Mouse (Mus musculus) adrenal gland, adult 8-10 months (tissue): ENCODE results near the gene Rita1. TPM values are rescaled to one million over a fixed set of nuclear protein-coding genes. Genes with fewer than 3 reads are reported as not detected.

Source experiments
- DNase-seq: peaks from one replicate; pipeline ENCODE4 v3.0.0; 2022
- total RNA-seq, 4 experiments: library from RNA; stranded (reverse); gene quantifications; 2 replicates each; pipeline ENCODE4 v1.2.4; 2022

Rita1 gene
- total RNA-seq, 4 experiments from 2014 or later = 17.0 to 30.2 (median 22.3) TPM

DNA sequence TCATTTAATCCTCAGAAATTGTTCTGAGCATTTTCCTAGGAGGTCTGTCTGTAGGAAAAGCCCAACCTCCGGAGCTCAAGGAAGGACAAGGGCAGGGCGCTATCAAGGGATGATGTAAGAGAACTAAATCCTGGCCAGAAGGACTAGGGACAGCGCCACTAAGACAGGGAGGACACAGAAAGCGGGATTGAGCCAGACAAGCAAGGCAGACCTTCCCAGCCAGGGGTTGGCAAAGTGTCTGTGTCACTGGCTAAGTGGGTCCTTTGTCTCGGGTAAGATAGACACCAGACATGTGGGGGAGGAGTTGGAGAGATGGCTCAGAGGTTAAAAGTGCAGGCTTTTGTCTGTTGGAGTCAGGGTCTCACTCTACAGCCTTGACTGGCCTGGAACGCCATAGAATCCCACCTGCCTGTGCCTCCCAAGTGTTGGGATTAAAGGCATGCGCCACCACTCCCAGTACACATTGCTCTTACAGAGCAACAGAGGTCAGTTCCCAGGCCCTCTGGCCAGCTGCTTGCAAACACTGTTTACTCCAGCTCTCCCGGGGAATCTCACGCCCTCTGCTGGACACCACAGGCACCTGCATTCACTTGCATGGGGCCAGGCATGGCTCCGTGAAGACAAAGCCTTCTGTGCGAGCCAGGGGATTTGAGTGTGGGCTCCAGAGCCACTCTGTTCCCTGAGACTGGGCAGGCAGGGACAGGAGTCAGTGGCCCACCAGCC lies 11.3 kb downstream of the Rita1 start:
- no peak for DNase-seq

DNA sequence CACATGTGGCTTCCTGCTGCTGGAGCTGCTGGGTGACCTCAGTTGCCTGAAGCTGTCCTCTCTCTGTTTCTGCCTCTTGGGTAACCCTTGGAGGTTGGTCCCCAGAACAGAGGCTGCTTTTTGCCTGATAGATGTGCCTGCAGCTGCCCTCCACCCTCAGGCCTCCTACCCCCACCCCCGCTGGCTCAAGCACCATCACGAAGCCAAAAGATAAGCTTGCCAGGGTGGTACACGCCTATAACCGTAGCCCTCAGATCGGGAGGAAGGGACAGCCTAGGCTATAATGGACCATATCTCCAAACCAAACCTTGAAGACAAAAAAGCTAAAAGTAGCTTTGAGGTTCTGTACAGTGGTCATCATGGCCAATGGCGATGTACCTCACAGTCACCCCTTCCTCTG lies 12.8 kb downstream of the Rita1 start:
- no peak for DNase-seq

DNA sequence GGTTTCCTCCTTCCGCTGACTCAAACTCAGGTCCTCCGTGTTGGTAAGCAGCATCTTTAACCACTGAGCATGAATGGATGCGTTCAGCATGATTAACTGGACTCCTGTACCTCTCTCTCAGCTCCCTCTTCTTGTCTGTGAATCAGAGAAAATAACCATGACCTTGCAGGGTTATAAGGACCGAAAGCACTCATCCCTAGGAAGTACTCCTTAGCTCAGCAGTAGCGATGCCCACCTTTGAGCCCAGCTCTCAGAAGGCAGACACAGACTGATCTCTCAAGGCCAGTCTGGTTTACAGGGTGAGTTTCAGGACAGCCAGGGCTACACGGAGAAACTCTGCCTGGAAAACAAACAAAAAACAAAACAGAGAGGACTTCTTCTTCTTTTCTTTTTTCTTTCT lies 17.9 kb downstream of the Rita1 start:
- DNase-seq = no peak

DNA sequence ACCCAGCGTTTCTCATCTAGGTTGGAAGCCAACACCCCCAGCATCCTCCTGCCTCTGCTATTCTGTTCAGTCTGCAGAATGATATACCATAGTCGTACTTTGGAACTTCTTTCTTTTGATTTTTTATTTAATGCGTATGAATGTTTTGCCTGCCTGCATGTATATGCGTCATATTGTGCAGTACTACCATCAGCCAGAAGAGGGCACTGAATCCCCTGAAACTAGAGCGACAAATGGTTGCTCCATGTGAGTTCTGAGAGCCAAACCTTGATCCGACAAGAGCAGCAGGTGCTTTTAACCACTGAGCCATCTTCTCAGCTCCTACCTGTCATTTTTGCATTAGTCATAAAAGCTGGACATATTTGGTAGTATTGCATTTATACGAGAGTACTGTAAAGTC lies 20.2 kb downstream of the Rita1 start:
- no peak for DNase-seq

DNA sequence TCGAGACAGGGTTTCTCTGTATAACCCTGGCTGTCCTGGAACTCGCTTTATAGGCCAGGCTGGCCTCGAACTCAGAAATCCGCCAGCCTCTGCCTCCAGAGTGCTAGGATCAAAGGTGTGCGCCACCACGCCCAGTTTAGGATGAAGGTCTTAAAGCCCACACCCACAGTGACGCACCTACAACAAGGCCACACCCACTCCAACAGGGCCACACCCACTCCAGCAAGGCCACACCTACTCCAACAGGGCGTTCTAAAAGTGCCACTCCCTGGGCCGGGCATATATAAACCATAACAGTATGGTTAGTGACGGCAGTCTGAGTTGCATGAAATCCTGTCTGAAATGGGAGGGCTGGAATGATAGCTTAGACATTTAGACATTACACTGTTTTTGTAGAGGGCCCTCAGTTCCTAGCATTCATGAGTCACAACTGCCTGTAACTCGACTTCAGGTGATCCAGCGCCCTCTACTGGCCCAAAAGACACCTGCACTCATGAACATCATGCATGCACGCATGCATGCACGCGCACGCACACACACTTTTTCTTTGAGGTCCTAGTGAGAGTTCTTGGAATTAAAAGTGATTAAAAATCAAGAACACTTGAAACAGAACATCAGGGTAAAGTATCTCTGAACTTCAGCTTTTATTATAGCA lies 21.9 kb downstream of the Rita1 start:
- DNase-seq = no peak

DNA sequence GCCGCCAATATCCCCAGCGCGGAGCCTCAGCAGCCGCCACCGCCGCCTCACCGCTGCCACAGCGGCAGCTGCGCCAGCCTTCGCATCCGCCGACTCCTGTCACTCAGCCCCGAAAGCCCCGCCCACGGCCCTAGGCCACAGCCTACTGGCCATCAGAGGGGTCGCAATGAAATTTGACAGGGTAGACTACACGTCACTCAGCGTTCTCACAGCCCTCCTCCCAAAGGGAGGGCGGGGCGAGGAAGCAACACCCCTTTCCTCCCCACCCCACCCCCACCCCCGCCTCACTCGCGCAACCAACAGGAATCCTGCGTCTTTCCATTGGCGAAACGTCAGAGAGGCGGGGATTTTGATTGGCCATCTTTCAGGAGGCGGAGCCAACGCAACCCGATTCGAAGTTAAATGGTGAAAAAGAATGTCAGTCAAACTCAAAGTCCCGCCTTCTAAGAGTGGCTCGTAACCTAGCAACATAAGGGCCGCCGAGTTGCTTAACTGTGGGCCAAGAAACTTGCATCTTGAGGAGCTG lies 23.8 kb downstream of the Rita1 start, which contains the start of the genes Tpcn1 and Iqcd:
Tpcn1 (minus strand) TSS at position 105 of the 526 bp plus-strand sequence.
Iqcd (plus strand) TSS at position 448 of the 526 bp plus-strand sequence.
- DNase-seq = peak; percentile 99

DNA sequence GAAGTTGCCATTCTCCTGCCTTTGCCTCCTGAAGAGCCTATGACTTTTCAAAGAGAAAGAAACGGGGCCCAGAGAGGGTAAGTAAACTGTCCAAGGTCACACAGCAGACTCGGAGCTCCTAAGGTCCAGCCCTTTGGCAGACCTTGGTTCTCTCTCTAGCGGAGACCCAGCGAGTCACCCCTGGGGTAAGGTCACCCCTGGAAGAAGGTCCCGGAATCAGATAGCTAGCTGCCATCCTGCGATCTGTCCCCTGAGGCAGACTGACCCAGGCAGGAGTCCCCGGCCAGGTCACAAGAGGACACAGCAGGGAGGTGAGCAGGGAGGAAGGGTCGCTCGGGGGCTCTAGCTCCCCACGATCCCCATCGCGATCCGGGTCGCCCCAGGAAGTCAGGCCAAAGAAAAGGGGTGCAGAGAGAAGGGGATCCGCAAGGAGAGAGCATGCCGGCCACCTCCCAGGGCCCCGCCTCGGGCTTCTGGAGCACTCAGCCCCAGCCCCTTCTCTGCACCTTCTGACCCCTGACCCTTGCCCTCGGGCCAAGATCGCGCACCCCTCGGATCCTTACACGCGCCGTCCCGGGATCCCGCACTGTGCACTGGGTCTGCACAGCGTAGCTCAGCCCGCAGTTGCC lies 24.3 kb downstream of the Rita1 start:
- no peak for DNase-seq

DNA sequence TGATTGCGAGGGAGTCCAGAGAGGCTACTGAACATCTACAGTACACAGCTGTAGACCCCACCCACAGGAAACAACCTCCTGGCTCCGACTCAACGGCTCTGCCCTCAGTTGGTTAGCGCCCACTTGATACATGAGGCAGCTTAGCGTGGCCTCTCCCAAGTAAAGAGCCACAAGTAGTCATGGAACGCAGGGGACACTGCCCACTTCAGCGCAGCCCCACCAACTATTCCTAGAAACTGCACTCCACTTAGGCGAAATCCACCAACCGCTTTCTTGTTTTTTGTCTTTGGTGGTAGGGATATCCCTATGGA lies 24.8 kb downstream of the Rita1 start:
- no peak for DNase-seq

DNA sequence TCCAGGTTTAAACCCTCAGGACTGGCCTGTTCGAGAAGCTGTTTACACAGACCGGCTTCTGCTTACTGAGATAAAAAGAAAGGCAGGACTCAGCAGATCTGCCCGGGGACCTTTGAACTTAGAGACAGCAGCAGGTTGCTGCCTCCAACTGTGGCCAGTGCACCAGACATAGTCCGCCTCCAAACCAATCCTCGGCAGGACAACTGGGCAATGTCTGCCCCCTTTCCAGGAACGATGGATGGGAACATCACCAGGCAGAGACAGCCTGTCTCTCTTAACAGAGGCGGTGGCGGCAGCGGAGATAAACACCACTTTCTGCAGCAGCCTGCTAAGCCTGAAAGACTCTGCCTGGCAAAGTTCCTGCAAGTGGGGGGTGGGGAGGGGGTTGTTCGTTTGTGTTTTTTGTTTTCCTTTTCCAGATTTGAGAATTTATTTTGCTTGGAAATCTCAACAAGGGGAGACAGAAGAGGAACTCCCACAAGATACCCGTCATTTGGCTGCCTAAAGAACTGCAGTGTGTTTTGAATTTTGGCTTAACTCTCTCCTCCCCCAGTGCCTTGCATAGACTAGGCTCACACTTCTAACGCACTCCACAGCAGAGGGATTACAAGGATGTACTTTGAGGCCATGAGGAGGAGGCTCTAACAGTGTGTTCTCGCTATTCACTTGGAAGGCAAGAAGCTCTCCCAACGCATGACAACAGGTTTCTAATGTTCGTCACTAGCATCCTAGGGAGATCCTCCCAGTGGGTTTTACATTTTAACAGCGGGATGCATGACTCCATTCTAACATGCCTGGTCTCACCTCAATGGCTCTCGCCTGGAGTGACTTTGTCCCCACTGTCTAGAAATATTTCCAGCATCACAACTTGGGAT lies 25.4 kb downstream of the Rita1 start:
- DNase-seq = no peak

DNA sequence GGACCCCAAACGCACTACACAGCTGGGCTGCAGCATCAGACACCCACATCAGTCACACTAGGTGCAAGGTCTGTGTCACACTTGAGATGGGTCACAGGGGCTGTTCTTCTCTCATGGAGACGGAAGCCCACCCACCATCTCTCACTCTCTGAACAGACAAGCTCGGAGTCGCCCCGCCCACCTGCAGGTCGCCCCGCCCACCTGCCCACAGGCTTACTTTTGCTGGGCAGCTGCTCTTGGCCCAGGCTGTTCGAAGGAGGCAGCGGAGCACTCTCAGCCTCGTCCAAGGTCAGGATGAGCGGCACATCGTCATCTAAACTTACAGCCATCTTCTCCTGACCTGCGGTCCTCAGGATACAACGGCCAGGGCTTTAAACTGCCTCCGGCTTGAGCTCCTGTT lies 27.4 kb downstream of the Rita1 start:
- no peak for DNase-seq

DNA sequence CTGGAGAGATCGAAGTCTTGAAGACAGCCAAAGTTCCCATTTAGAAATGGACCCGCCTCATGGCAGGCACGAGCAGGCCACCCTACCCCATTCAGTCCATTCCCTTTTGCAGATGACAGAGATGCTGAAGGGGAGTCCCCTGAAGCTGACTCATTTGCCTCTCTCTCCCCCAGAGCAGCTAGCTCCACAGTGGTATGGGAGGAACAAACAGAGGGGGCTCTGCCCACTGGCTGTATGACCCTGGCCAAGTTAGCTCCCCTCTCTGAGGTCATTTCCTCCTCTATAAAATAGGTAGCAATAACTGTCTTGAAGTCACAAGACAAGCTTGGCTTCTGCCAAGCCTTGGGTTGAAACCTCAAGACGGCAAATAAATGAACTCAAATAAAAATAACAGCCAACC lies 28.9 kb downstream of the Rita1 start:
- DNase-seq = no peak

DNA sequence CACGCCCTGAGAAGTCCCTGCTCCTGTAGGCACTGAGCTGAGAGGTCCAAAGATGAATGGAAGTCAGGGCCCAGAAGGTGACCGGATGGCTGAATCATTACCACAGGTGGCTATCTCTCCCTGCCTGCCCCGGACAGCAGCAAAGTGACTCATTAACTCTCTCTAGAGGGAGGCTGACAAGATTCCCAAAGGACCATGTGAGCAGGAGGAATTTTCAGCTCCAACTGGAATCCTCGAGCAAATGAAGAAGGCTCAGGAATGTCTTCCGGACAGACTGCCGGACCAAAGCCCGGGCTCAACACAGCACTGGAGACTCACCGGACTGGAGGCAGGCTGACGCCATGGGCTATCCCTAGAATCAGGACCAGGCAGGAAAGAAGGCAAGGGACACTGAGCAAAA lies 30.4 kb downstream of the Rita1 start:
- no peak for DNase-seq

DNA sequence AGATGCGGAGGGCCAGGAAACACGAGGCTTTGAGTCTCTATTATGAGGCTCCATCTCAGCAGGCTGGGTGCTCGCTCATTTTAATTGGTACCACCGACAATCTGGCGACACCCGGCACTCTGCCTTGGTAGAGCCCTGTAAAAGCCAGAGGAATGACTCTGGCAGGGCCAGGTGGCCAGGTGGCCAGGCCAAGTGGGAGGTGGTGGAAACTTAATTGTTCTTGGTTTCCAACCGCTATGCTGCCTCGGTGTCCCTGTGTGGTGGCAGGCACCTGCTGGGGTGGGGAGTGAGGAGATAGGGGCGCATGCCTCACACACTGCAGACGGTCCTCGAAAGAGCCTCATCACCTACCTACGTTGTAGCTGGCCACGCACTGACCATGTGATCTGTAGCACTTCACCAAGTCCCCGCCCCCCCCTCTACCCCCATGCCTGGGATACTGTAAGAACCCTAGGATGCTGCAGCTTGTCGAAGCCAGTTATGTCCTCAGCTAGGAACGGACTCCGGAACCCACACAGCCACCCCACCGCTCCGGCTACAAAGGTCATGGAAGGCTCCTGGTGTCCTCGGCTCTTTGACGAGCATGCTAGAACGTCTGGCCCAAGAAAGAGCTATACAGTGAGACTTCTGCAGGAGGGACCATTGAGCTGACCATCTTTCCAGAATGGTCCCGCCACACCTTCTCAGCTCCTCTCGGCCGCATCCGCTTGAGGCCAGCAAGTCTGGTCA lies 32.3 kb downstream of the Rita1 start:
- no peak for DNase-seq

DNA sequence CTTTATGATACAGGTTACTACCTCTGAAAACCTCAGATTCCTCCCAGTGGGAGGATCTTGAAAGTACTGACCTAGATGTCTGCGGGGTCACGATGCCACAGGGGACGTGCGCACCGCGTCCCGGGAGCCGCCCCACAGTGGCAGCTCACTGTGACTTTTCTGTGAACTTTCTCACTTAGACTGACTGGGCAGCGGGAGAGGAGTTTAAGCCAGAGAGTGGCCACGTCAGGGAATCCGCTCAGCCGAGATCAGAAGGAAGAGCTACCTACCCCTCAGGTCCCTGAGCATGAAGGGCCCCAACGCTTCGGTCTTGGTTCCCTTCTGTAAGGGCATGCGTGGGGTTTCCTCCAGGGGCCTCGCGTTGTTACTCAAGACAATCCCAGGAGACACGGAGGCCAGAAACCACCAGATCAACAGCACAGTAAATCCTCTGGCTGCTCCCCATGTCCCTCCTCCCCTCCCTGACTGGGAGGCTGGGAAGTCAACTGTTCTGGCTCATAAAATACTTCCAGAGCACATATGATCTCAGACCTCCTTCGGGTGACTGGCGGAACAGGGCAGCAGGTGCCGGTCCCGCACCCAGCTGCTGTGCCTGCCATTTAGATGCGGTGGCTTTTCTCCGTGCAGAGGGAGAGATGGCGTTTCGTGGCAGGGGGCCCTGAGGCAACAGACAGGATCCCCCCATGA lies 33.0 kb downstream of the Rita1 start:
- DNase-seq = no peak

DNA sequence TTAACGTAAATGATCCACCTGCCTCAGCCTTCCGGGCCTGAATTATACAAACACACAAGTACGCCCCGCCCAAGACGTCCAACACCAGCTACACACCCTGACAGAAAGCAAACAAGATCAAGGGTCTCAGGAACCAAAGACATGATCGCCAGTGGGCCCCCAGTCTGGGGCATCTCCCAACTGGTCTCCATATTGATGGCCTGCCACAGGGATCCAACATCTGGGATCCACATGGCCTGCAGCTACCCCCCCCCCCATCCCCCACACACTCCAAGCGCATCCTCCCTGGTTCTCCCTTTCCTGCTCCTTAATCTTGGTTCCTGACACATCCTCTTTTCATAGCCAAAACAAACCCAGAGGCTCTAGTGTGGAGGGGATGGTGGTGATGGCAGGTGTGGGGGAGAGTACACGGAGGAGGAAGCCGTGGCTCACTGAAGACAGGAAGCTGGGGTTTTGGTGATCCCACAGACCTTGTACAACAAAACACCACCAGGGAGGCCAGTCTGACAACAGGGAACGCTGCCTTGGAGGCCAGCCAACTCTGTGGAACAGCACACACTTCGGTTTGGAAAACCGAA lies 33.8 kb downstream of the Rita1 start:
- DNase-seq = no peak

DNA sequence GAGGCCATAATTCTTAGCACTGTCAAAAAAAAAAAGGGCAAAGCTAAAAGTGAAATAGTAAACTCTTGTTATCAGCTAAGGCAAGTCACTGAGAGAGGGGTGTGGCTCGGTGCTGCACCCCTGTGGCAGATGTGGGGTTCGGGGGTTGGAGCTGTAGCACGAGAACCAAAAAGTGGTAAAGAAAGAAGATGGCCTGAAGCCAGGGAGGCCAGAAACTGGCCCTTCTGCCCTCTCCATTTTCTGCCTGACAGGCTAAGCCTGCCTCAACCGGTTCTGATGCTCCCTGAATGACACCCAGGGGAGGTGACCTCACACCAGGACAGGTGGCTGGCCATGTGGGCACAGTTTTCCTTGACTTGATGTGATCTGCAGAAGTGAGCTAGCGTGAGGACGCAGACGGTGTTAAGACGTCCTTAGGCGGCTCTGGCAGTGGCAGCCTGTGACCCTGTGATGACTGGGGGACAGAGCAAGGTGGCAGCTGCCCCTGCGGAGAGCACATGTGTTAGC lies 34.4 kb downstream of the Rita1 start:
- no peak for DNase-seq

DNA sequence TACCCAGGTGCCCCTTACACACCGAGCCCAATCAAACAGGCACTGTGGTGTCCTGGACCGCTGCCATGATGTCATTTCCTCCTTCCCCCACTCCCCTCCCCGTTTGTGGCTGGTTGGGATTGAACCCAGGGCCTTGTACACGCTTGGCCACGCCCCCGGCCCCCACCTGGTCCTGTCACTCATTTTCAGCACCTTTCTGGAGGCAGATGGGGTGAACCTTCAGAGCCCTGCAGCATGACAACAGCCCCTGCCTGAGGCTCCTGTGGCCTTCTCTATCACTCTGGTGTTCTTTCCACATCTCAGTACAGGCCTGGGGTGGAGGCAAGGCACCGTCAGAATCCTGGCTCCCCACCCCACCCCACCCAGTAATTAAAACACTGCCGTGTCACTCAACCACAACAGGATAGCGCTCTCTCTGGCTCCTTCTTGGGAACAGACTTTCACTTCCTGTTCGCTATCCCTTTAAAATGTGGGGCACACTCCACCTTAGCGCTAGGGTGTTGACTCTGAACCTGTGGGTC lies 35.5 kb downstream of the Rita1 start:
- DNase-seq = no peak

DNA sequence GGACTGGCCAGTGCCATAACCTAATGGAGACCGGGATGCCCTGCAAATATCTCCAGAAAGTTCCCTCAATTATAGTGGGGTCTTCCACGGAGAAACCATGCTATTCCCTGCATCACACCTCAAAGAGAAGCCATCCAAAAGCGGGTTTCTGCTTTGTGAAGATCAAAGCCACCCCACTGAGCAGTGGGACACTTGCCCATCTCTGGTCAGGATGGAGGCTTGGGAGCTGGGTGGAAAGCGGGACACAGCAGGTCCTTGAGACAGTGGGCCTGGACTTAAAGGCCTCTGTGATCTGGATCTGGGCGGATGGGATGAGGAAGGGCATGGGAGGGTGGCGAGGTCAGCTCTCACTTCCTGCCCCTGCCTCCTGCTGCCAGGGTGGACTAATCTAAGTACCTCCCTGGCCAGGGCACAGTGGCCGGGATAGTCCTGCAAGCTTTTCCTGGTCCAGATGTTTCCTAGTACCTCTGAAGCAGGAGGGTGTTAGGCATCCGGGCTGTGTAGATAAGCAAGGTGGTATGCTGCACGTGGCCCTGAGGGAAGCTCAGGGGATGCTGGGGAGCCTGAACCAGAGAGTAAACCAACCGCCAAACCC lies 37.8 kb downstream of the Rita1 start:
- DNase-seq = no peak

DNA sequence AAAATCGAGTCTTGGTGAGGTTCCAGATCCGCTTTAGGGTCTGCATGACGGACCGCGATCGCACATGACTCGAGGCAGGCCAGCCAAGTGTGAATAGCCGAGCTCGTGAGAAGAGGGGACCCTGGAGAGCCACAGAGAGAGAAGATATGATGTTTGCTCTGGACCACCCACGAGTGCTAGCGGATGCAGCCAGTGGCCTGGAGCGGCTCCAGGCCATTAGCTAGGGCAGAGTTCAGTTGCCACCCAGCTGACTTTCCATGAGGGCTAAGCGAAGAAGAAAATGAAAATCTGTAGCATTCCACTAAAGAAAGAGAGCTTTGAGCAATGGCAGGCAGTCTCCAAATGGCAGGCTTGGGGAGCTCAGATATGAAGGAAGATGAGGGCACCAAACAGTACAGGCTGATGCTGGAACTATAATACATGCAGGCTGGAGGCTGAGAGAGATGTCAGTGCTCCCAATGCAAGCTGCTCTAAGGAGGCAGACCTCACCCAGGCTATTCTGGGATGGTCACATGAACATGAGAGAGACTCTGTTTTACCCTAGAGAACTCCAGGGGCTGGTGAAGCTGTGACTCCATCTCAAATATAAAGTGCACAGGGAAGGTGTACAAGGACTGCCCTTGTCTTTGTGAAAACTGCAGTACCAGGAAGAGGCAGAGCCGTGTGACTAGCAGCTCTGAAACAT lies 41.2 kb downstream of the Rita1 start:
- no peak for DNase-seq
